Mouse (Mus musculus) spleen, postnatal 14 days (tissue): ENCODE measurements at regions not wholly inside any gene's neighbourhood (a gene's known extent, or its start where the extent isn't known, plus 50 kb on each side); places are given as distances from the start of the nearest gene placed in this dataset.

ENCODE experiments used
- DNase-seq, 2 experiments: peaks; one replicate each; pipeline ENCODE4 v3.0.0; 2021 to 2022; ENCODE audit warnings: low spot score in 2 of 2

GRCm38 (mm10) chr9:61631097-61631496, 258.9 kb downstream of the Tle3 start:
- no peak for DNase-seq

GRCm38 (mm10) chr9:61627801-61628574, 255.8 kb downstream of the Tle3 start:
- no peak for DNase-seq

- DNase-seq, result no peak
Observed at GRCm38 (mm10) chr9:61622933-61623332, 250.8 kb downstream of the Tle3 start.

GRCm38 (mm10) chr9:61621939-61622338, 249.8 kb downstream of the Tle3 start:
- DNase-seq, result no peak

- no peak for DNase-seq
Observed at GRCm38 (mm10) chr9:61620786-61621185, 248.6 kb downstream of the Tle3 start.

- DNase-seq, result no peak
Observed at GRCm38 (mm10) chr9:61620105-61620504, 247.9 kb downstream of the Tle3 start.

GRCm38 (mm10) chr9:61618510-61619249, 246.5 kb downstream of the Tle3 start:
- DNase-seq, result peak in 1 of 2 experiments; percentile 4

- DNase-seq, result no peak
Observed at GRCm38 (mm10) chr9:61617979-61618378, 245.8 kb downstream of the Tle3 start.

GRCm38 (mm10) chr9:61615556-61615955, 243.4 kb downstream of the Tle3 start:
- no peak for DNase-seq

GRCm38 (mm10) chr9:61607576-61607975, 235.4 kb downstream of the Tle3 start:
- DNase-seq, result no peak

GRCm38 (mm10) chr9:61602353-61602978, 230.3 kb downstream of the Tle3 start:
- DNase-seq, result no peak

- DNase-seq, result no peak
Observed at GRCm38 (mm10) chr9:61601911-61602310, 229.7 kb downstream of the Tle3 start.

GRCm38 (mm10) chr9:61597287-61597686, 225.1 kb downstream of the Tle3 start:
- DNase-seq, result no peak

GRCm38 (mm10) chr9:61596410-61597108, 224.4 kb downstream of the Tle3 start:
- DNase-seq, result no peak

- DNase-seq, result no peak
Observed at GRCm38 (mm10) chr9:61595170-61595967, 223.2 kb downstream of the Tle3 start.

GRCm38 (mm10) chr9:61593991-61594390, 221.8 kb downstream of the Tle3 start:
- no peak for DNase-seq

GRCm38 (mm10) chr9:61589727-61590299, 217.6 kb downstream of the Tle3 start:
- no peak for DNase-seq

- no peak for DNase-seq
Observed at GRCm38 (mm10) chr9:61583281-61584072, 211.3 kb downstream of the Tle3 start.

GRCm38 (mm10) chr9:61581046-61581445, 208.9 kb downstream of the Tle3 start:
- DNase-seq, result no peak

GRCm38 (mm10) chr9:61578255-61578654, 206.1 kb downstream of the Tle3 start:
- no peak for DNase-seq
